In genomic region chr14:77016783-77017182, GRCm38 (mm10) we compare ENCODE assay signal across 8 mouse cellular contexts. TPM values are rescaled to one million over a fixed set of nuclear protein-coding genes. Genes with fewer than 3 reads are reported as not detected.
DNase-seq lines count a peak whose midpoint lies in the region; ATAC-seq and TF ChIP-seq lines count a peak whose summit lies in the region.
"Not testable (repeated sequence)": the region's sequence is repeated elsewhere in the genome, so short reads cannot be mapped to it uniquely, and the experiment has no call there.
"Had no signal": no experiment of that assay in that cellular context is flagged by ENCODE, and none has a peak within 500 bp of the region (broad histone marks: within the 10 kb centered on the region; RNA-seq: fewer than 3 reads in every experiment).

No protein-coding gene starts in this region.

- H3K9ac ChIP-seq in embryonic facial prominence, embryonic 15.5 days; heart, embryonic 15.5 days; intestine, embryonic 16.5 days (ENCODE audit: low read depth, low read length); kidney, embryonic 16.5 days (replicated peaks; ENCODE audit: low read length); liver, embryonic 13.5 days; lung, embryonic 14.5 days; stomach, embryonic 15.5 days: not testable (repeated sequence)

- not testable (repeated sequence) for DNase-seq in liver, embryonic 13.5 days; lung, embryonic 14.5 days

- not testable (repeated sequence) for H3K36me3 ChIP-seq in embryonic facial prominence, embryonic 15.5 days; heart, embryonic 15.5 days; intestine, embryonic 16.5 days (ENCODE audit: control insufficient read depth, insufficient read depth, low read length); kidney, embryonic 16.5 days (ENCODE audit: insufficient read depth, low read length); liver, embryonic 13.5 days; lung, embryonic 14.5 days (ENCODE audit: insufficient read depth); stomach, embryonic 15.5 days

- 36% methylated on average over 12 of the region's 12 CpGs for WGBS in embryonic facial prominence, embryonic 15.5 days
- 45% methylated on average over 12 of the region's 12 CpGs for WGBS in heart, embryonic 15.5 days
- 44% methylated on average over 12 of the region's 12 CpGs for WGBS in intestine, embryonic 16.5 days
- 52% methylated on average over 12 of the region's 12 CpGs for WGBS in kidney, embryonic 16.5 days
- WGBS in liver, embryonic 13.5 days (ENCODE audit: insufficient replicate concordance) = 47% methylated on average over 12 of the region's 12 CpGs
- WGBS in lung, embryonic 14.5 days = 41% methylated on average over 12 of the region's 12 CpGs
- 46% methylated on average over 12 of the region's 12 CpGs for WGBS in stomach, embryonic 15.5 days

- not testable (repeated sequence) for H3K4me1 ChIP-seq in embryonic facial prominence, embryonic 15.5 days; heart, embryonic 15.5 days (replicated peaks); intestine, embryonic 16.5 days (ENCODE audit: control insufficient read depth, insufficient read depth, low read length); kidney, embryonic 16.5 days (ENCODE audit: insufficient read depth, low read length); liver, embryonic 13.5 days (replicated peaks); lung, embryonic 14.5 days (ENCODE audit: insufficient read depth); stomach, embryonic 15.5 days

- H3K4me2 ChIP-seq in embryonic facial prominence, embryonic 15.5 days (replicated peaks) = 0 out of 2 replicates have a peak overlapping the region, but pooled peaks have one; percentile 12
- peak overlapping the region; percentile 20; the same call in 1 of the 2 replicates for H3K4me2 ChIP-seq in heart, embryonic 15.5 days
- H3K4me2 ChIP-seq in intestine, embryonic 16.5 days (ENCODE audit: low read depth, low read length) = peak overlapping the region; percentile 47
- H3K4me2 ChIP-seq in kidney, embryonic 16.5 days (replicated peaks; ENCODE audit: low read depth, low read length) = 0 out of 2 replicates have a peak overlapping the region, but pooled peaks have one; percentile 2
- H3K4me2 ChIP-seq in liver, embryonic 13.5 days = peak overlapping the region; percentile 37
- peak overlapping the region; percentile 12; the same call in 1 of the 2 replicates for H3K4me2 ChIP-seq in lung, embryonic 14.5 days
- peak overlapping the region; percentile 33 for H3K4me2 ChIP-seq in stomach, embryonic 15.5 days

- not testable (repeated sequence) for H3K27me3 ChIP-seq in embryonic facial prominence, embryonic 15.5 days; heart, embryonic 15.5 days; intestine, embryonic 16.5 days (replicated peaks; ENCODE audit: control insufficient read depth, insufficient read depth, low read length); kidney, embryonic 16.5 days (ENCODE audit: insufficient read depth, low read length); liver, embryonic 13.5 days; lung, embryonic 14.5 days (ENCODE audit: insufficient read depth, low read length); stomach, embryonic 15.5 days (replicated peaks)

- not testable (repeated sequence) for H3K9me3 ChIP-seq in embryonic facial prominence, embryonic 15.5 days (replicated peaks); heart, embryonic 15.5 days (replicated peaks); intestine, embryonic 16.5 days (ENCODE audit: control insufficient read depth, low read length); kidney, embryonic 16.5 days (ENCODE audit: low read length); liver, embryonic 13.5 days (replicated peaks); lung, embryonic 14.5 days (ENCODE audit: low read depth, low read length); stomach, embryonic 15.5 days

- ATAC-seq in embryonic facial prominence, embryonic 15.5 days (ENCODE audit: insufficient number of reproducible peaks, low FRiP score, low TSS enrichment, low read depth); heart, embryonic 15.5 days (replicated peaks; ENCODE audit: insufficient number of reproducible peaks, insufficient read depth, low FRiP score, low read depth); kidney, embryonic 16.5 days (ENCODE audit: low FRiP score, low TSS enrichment); liver, embryonic 13.5 days (ENCODE audit: low read depth); lung, embryonic 14.5 days (ENCODE audit: insufficient read depth); stomach, embryonic 15.5 days (ENCODE audit: insufficient read depth, low FRiP score, low read depth): not testable (repeated sequence)
- peak; percentile 80 for ATAC-seq in intestine, embryonic 16.5 days

- H3K4me3 ChIP-seq in embryonic facial prominence, embryonic 15.5 days (replicated peaks); kidney, embryonic 16.5 days (ENCODE audit: low read length); liver, embryonic 13.5 days (replicated peaks); lung, embryonic 14.5 days (ENCODE audit: low read depth, low read length); stomach, embryonic 15.5 days (replicated peaks): not testable (repeated sequence)
- H3K4me3 ChIP-seq in heart, embryonic 15.5 days = 0 out of 2 replicates have a peak overlapping the region, but pooled peaks have one; percentile 7
- H3K4me3 ChIP-seq in intestine, embryonic 16.5 days (ENCODE audit: low read length) = 0 out of 2 replicates have a peak overlapping the region, but pooled peaks have one; percentile 6

- not testable (repeated sequence) for TF ChIP-seq CTCF in lung, embryonic 14.5 days (IDR thresholded peaks at IDR 0.05; ENCODE audit: low read depth)

- not testable (repeated sequence) for H3K27ac ChIP-seq in embryonic facial prominence, embryonic 15.5 days (replicated peaks); heart, embryonic 15.5 days; intestine, embryonic 16.5 days (ENCODE audit: low read length); kidney, embryonic 16.5 days (ENCODE audit: low read length); liver, embryonic 13.5 days; lung, embryonic 14.5 days (ENCODE audit: low read depth); stomach, embryonic 15.5 days

RNA-seq across cellular contexts. Expression of gene Ccdc122, which starts 19.8 kb away (rescaled TPM):
- 4.5 and 4.7 TPM in 2 replicates for polyA plus RNA-seq in embryonic facial prominence, embryonic 15.5 days (2015; fragmentation: Nextera tagmentation; extraction: Ambion mirVana)
- polyA plus RNA-seq in heart, embryonic 15.5 days (2015; fragmentation: Nextera tagmentation; extraction: Ambion mirVana) = 1.5 TPM in 2 replicates
- polyA plus RNA-seq in intestine, embryonic 16.5 days (2015; fragmentation: Nextera tagmentation; extraction: Ambion mirVana) = 2.9 and 3.8 TPM in 2 replicates
- polyA plus RNA-seq in kidney, embryonic 16.5 days (2015; fragmentation: Nextera tagmentation; extraction: Ambion mirVana) = 1.2 and 2.2 TPM in 2 replicates
- polyA plus RNA-seq in liver, embryonic 13.5 days (2015; fragmentation: Nextera tagmentation; extraction: Ambion mirVana) = 2.3 and 2.5 TPM in 2 replicates
- polyA plus RNA-seq in lung, embryonic 14.5 days (2014; fragmentation: Nextera tagmentation; extraction: Ambion mirVana) = 4.9 and 7.0 TPM in 2 replicates
- polyA plus RNA-seq in stomach, embryonic 15.5 days (2015; fragmentation: Nextera tagmentation; extraction: Ambion mirVana) = 3.1 and 3.7 TPM in 2 replicates
- polyA plus RNA-seq: G1E had no signal

RNA-seq across cellular contexts. Expression of gene Lacc1, which starts 19.9 kb away (rescaled TPM):
- polyA plus RNA-seq in embryonic facial prominence, embryonic 15.5 days (2015; fragmentation: Nextera tagmentation; extraction: Ambion mirVana) = 12.8 and 15.0 TPM in 2 replicates
- polyA plus RNA-seq in heart, embryonic 15.5 days (2015; fragmentation: Nextera tagmentation; extraction: Ambion mirVana) = 4.3 and 7.9 TPM in 2 replicates
- 8.8 and 9.1 TPM in 2 replicates for polyA plus RNA-seq in intestine, embryonic 16.5 days (2015; fragmentation: Nextera tagmentation; extraction: Ambion mirVana)
- 5.9 and 6.8 TPM in 2 replicates for polyA plus RNA-seq in kidney, embryonic 16.5 days (2015; fragmentation: Nextera tagmentation; extraction: Ambion mirVana)
- polyA plus RNA-seq in liver, embryonic 13.5 days (2015; fragmentation: Nextera tagmentation; extraction: Ambion mirVana) = 5.1 and 5.5 TPM in 2 replicates
- polyA plus RNA-seq in lung, embryonic 14.5 days (2014; fragmentation: Nextera tagmentation; extraction: Ambion mirVana) = 14.6 and 16.6 TPM in 2 replicates
- polyA plus RNA-seq in stomach, embryonic 15.5 days (2015; fragmentation: Nextera tagmentation; extraction: Ambion mirVana) = 8.5 and 9.0 TPM in 2 replicates
- polyA plus RNA-seq: G1E had no signal
